Mouse (Mus musculus): ENCODE results near the gene Nktr. TPM values are rescaled to one million over a fixed set of nuclear protein-coding genes. Genes with fewer than 3 reads are reported as not detected.

Nktr gene
- polyA plus RNA-seq, 1 experiment from 2014 or later = 55.1 TPM

GRCm38 (mm10) chr9:121794972-121795539 is 76.1 kb downstream of the Nktr start:
- H3K4me3 ChIP-seq (ENCODE audit: inconsistent target) = no peak overlapping the region
- H3K79me2 ChIP-seq (ENCODE audit: inconsistent target) = no peaks in the 10 kb centered on the region
- WGBS (ENCODE audit: missing documents) = 50% methylated on average over 1 of the region's 1 CpGs
- H3K36me3 ChIP-seq (ENCODE audit: inconsistent target) = no peaks in the 10 kb centered on the region
- H3K27ac ChIP-seq = no peak overlapping the region

GRCm38 (mm10) chr9:121797722-121798121 is 78.8 kb downstream of the Nktr start:
- Histone ChIP-seq H3K79me2 (ENCODE audit: inconsistent target) (no peaks in the 10 kb centered on the region), H3K4me3 (ENCODE audit: inconsistent target) (no peak overlapping the region), H3K36me3 (ENCODE audit: inconsistent target) (no peaks in the 10 kb centered on the region), H3K27ac (no peak overlapping the region)
- 57% methylated on average over 12 of the region's 12 CpGs for WGBS (ENCODE audit: missing documents)

DNA sequence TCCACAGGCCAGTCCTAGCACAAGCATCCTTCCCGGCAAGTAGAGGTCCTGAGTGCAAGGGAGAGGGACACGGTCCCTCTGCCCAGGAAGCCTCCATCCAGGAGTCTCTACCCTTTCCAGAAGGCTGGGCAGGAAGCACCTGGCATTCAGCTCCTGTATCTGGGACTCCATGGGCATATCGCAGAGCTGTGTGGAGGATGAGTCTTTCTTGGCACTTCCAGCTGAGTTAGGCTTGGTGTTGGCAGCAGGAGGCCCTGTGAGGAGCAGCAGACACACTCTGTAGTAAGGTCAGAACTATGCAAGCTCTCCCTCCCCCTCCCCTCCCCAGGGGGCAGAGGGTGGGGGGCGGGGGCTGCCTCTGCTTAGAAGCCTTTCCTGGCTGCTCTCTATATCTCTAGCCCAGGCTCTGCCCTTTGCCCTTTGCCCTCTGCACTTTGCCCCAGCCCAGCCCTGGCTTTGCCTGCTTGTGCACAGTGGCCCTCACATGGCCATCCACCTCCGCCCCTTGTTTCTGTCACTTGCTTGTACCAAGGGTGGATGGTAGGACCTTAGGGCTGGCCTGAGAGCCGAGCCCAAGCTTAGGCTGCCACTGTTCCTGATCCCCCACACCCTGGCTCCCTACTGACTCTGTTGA is 80.0 kb downstream of the Nktr start:
- 82% methylated on average over 6 of the region's 6 CpGs for WGBS (ENCODE audit: missing documents)
- H3K4me3 ChIP-seq (ENCODE audit: inconsistent target) = no peak overlapping the region
- H3K79me2 ChIP-seq (ENCODE audit: inconsistent target) = no peaks in the 10 kb centered on the region
- no peak overlapping the region for H3K27ac ChIP-seq
- no peaks in the 10 kb centered on the region for H3K36me3 ChIP-seq (ENCODE audit: inconsistent target)

- no peaks in the 10 kb centered on the region for H3K79me2 ChIP-seq (ENCODE audit: inconsistent target)
- WGBS (ENCODE audit: missing documents) = 40% methylated on average over 7 of the region's 7 CpGs
- H3K4me3 ChIP-seq (ENCODE audit: inconsistent target) = no peak overlapping the region
- H3K27ac ChIP-seq = no peak overlapping the region
- no peaks in the 10 kb centered on the region for H3K36me3 ChIP-seq (ENCODE audit: inconsistent target)
Measured at GRCm38 (mm10) chr9:121802747-121803146, 83.8 kb downstream of the Nktr start.

Other genes starting within 250 kb of the Nktr start
- gene Cck, start 223.5 kb upstream of the Nktr start, polyA plus RNA-seq (2018) = 2.6 TPM in 1 of 3 replicates, not detected in the others
- gene Lyzl4, start 77.1 kb upstream of the Nktr start, polyA plus RNA-seq (2018) = 3.0 to 17.8 TPM (median 4.8 TPM) in 3 replicates
- 0.27 to 2.1 TPM (median 1.1 TPM) in 3 replicates for gene Vipr1, start 76.5 kb upstream of the Nktr start, polyA plus RNA-seq (2018)
- gene Sec22c, start 13.7 kb upstream of the Nktr start, polyA plus RNA-seq (2018) = 9.1 to 15.2 TPM (median 13.1 TPM) in 3 replicates
- 11.3 to 32.4 TPM (median 28.0 TPM) in 3 replicates for gene Ss18l2, start 8.8 kb upstream of the Nktr start, polyA plus RNA-seq (2018)
- gene Zfp651, start 40.2 kb downstream of the Nktr start, polyA plus RNA-seq (2018) = 0.21 to 0.58 TPM (median 0.36 TPM) in 3 replicates
- not detected in 3 replicates for gene Klhl40, start 58.4 kb downstream of the Nktr start, polyA plus RNA-seq (2018)
- gene Hhatl, start 73.3 kb downstream of the Nktr start, polyA plus RNA-seq (2018) = not detected in 3 replicates
- not detected in 3 replicates for gene Ccdc13, start 120.3 kb downstream of the Nktr start, polyA plus RNA-seq (2018)
- 6.1 to 25.5 TPM (median 16.7 TPM) in 3 replicates for gene Higd1a, start 139.2 kb downstream of the Nktr start, polyA plus RNA-seq (2018)
- gene Ackr2, start 179.2 kb downstream of the Nktr start, polyA plus RNA-seq (2018) = not detected in 3 replicates
- gene Cyp8b1, start 197.1 kb downstream of the Nktr start, polyA plus RNA-seq (2018) = not detected in 3 replicates
- not detected in 3 replicates for gene Fam198a, start 231.8 kb downstream of the Nktr start, polyA plus RNA-seq (2018)